Mouse (Mus musculus): ENCODE measurements around the gene Stambpl1.
A peak's percentile ranks its signal among the peaks of the same experiment; 100 is the strongest.

Stambpl1 gene

DNA sequence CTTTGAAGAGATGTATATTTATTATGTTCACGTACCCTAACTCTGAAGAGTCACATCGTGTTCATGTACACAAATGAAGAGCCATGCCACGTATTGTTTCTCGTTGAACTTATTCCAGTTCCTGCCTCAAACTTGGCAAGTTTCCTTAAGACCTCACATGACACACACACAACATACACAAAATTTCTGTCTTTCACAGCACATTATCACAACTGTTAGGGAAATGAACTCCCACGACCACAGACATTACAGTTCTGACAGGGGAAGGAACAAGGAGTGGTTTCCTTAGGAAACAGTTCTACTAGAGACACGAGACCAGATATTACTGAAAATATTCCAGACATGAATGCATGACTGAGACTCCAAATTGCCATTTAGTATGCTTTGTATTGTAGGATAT, 91.6 kb downstream of the Stambpl1 start:
- no peak for ATAC-seq (ENCODE audit: low TSS enrichment)

DNA sequence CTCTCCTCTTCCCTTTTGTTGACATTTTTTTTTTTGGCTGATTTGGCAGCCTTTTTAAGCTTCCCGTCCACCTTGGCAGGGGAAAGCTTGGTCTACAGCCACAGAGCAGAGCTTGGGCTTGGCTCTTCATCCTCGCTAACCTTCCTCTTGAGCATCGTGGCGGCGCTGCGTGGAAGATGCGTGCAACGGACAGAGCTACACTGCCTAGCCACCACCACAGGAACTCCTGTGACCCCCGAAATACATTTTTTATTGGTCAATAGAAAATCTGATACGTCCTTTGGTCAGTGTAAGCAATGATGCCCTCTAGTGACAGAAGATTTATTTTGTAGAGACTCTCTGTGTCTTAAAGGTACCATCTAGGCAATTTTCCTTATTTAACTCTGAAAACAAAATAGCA, 92.4 kb downstream of the Stambpl1 start:
- ATAC-seq (ENCODE audit: low TSS enrichment): peak; percentile 70

DNA sequence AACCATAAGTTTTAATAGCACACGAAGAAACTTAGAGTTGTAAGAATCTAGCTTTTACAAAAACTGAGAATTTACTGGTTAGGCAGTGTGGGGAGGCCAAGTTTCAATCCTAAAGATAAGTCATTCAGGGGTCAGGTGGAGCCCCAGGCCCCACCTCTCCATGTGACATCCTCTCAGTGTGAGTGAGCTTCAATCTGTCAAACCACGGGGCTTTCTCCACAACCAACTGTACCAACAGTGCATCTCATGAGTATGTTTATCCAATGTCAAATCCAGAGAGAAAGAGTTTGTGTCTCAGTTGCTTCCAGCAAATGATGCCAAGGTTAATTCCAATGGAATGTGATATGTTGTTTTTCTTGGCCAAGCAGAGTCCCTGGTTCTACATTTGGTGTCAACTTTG, 92.8 kb downstream of the Stambpl1 start:
- no peak for ATAC-seq (ENCODE audit: low TSS enrichment)

DNA sequence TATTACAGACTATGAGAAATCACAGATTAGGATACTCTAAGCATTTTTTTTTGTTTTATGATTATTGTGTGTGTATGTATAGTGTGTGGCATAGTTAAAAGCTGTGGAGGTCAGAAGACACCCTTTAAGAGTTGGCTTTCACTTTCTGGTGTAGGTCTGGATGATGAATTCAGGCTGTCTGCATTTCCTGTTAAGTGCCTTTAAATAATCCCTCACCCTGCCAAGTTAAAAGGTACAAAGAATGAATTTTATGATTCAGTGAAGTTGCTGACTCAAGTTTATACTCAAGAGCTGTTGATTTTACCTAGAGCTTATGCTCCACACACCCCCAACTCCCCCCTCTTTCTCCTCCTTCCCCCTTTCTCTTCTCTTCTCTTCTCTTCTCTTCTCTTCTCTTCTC, 95.2 kb downstream of the Stambpl1 start:
- no peak for ATAC-seq (ENCODE audit: low TSS enrichment)

DNA sequence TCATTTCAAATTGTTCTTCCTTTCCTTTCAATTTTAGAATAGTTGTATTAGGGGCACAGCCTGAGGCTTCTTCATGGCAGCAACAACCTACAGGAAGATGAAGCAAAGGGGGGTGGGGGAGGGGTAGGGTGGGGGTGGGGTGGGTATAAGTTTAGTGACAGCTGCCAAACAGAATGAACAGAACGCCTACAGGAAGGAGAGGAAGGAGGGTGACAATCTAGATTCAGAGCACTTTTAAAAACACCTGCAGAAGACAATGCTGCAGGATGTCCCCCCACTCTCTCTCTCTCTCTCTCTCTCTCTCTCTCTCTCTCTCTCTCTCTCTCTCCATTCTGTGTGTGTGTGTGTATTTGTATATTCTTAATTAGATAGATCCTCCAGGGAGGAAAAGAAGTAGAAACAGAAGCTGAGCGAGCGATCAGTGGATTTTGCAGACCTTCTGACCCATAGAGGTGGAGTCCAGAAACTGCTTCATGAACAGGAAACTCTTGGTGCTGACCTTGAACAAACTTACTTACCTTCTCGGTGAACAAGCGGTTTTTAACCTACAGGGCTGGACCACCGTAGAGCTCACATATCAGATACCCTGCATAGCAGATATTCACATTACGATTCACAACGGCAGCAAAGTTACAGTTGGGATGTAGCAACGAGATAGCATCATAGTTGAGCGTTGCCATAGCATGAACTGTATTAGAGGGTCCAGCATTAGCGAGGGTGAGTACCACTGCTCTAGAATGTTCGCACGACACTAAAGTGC, 95.8 kb downstream of the Stambpl1 start:
- ATAC-seq (ENCODE audit: low TSS enrichment): no peak

DNA sequence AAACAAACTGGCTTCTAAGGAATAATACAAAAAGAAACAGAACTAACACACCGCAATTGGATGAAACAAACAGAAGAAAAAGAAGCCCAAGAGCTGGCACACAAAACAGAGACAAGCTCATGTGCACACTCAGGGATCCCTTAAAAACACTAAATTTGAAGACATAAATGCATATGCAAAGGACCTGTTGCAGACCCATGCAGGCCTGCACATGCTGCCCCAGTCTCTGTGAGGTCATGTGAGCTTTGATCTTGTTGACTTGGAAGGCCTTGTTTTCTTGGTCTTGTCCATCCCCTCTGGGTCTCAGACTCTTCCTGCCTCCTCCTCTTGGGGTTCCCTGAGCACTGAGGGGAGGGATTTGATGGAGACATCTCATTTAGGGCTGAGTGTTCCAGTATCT, 96.7 kb downstream of the Stambpl1 start:
- ATAC-seq (ENCODE audit: low TSS enrichment): no peak

Data from frontal cortex, adult (tissue).